Mouse (Mus musculus) left cerebral cortex, postnatal 14 days (tissue): ENCODE measurements around the gene Phf21a. TPM values are rescaled to one million over a fixed set of nuclear protein-coding genes. Genes with fewer than 3 reads are reported as not detected.
A peak's percentile ranks its signal among the peaks of the same experiment; 100 is the strongest.

Source experiments
- DNase-seq, 2 experiments: peaks; one replicate each; pipeline ENCODE4 v3.0.0; 2021 to 2022; ENCODE audit warnings: low spot score in 2 of 2, mixed read lengths in 1 of 2
- intact Hi-C: fragments of 180-260 bp; cut with DNase I; formaldehyde crosslinking; loops from one replicate; pipeline ENCODE4 v1.15.1; 2025
- long read RNA-seq, 2 experiments: library from polyadenylated mRNA; stranded (forward); transcript quantifications; one replicate each; pipeline ENCODE4 v2.0.0; 2021
- total RNA-seq, 2 experiments: library from RNA; stranded (reverse); gene quantifications; 2 replicates each; pipeline ENCODE4 v1.2.3; 2021

Phf21a gene
- total RNA-seq, result 10 to 100 TPM; 64.5 to 73.9 TPM
- long read RNA-seq, experiment 1, partial matches to known transcripts, result 5 of 21 reads
- long read RNA-seq, experiment 1, other reads (novel, unspliced or antisense), result 15 of 21 reads
- long read RNA-seq, experiment 2, partial matches to known transcripts, result 1 of 16 reads
- long read RNA-seq, experiment 2, other reads (novel, unspliced or antisense), result 14 of 16 reads

DNA sequence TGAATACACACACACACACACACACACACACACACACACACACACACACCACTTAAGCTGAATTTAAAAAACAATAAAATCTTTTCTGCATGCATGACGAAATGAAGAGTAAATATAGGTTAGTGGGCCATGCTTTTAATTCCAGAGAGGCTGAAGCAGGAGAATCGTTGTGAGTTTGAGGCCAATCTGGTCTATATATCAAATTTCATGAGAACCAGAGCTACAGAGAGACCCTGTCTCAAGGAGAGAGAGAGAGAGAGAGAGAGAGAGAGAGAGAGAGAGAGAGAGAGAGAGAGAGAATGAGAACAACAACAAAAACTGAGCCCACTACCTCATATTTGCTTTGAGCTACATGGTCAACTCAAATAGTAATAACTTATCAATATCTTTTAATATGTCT lies at the start of gene Phf21a:
Phf21a (plus strand) TSS at position 301 of the 400 bp plus-strand sequence.
- DNase-seq, result no peak
- intact Hi-C loops, result no loop called here

DNA sequence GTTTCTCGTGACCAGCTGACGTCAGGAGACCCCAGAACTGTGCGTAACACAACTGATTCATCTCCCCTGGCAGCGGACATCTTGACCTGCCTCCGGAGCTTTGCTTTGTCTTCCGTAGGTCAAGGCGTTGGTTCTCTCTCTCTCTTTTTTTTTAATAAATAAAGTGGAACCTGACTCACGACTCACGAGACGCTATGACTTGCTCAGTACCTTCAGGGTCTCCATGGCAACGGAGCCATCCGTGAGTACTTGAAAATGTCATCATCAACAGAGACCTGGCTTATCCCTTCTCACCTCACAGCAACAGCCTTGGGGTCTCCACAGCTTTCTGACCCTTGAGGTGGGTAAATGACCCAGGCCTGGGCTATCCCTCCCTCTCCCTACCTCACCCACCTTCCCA lies 49.6 kb upstream of the Phf21a start:
- intact Hi-C loops, result no loop called here
- no peak for DNase-seq

DNA sequence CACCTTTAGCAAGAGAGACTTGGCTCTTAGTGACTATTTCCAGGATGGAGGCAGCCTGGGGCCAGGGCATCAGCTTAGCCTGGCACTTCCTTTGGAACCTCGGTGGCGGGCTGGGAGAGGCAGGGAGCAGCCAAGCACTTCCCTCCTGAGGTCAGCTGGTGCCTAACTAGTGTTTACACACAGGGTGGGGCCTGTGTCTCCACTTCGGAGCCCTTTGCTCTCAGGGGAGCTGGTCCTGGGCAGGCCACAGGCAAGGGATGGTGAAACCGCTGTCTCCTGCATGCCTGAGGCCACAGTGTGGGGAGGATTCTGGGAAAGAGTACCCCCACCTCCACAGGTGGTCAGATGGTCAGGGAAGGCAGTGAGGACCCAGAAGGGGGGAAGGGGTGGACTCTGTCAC lies 45.3 kb upstream of the Phf21a start:
- intact Hi-C loops, result no loop called here
- no peak for DNase-seq

DNA sequence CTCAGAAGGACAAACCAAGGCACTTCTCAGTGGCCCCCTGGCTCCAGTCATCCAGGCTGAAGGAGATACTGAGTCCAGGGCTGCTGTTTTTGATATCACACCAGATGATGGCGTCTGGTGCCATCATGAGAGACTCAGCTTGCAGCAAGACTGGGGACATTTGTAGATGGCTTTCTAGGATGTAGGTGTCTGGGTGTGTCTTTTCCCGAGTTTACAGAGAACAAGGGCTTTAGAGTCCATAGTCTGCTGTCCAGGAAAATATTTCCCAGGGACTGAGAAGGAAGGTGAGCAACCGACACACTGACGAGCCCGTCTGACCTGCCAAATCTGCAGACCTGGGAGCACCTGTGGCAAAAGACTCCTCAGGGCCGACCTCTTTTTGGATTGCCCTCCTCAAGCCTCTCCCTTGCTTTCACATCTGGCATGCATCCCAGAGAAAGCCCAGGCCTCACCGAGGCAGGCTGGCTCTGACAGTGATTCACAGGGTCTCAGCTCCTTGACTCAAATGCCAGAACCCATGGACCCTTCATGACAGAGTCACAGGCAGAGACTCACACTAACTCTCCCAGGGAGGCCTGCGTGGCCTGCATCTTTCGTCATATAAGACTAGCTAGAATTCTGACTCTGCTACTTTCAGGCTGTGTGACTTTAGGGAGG lies 44.8 kb upstream of the Phf21a start:
- DNase-seq, result no peak
- intact Hi-C loops, result no loop called here

DNA sequence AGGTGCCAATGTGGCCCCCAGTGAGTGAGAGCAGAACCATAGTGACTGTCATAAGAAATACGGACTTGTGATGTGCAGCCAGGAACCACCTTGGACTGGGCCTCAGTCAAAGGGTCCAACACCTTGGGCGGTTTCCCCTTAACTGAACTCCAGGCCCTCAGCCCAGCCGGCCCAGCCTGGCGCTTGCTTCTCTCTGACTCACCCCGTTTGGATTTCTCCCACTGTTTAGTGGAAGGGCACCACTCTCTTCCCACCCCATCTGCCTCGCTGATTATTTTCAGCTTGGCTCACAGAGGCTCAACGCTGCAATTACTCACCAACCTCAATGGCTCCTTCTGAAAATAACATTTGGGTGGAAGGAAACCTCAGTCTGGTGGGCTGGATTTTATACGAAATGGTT lies 40.7 kb upstream of the Phf21a start:
- intact Hi-C loops, result no loop called here

DNA sequence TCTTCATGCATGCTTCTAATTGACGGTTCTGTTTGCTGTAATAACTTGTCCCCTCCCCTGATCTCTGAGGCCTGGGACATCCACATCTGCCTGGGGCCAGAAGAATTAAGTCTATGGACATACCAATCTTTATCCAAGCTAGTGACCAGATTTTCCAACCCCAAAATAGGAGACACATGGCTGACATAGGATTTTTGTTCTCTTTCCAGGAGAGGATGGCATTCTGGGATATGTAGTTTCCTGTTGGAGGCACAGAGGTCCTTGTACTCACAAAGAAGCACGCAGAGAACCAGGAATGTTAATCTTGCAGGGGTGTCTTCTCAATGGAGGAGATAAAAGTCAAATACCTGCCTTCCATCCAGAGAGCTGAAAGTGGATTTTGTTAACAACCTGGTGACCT lies 40.2 kb upstream of the Phf21a start:
- peak in 1 of 2 experiments; percentile 64 for DNase-seq

More for the DNA sequence above, 40.7 kb upstream of the Phf21a start:
- peak; percentile 53 to 60 for DNase-seq

DNA sequence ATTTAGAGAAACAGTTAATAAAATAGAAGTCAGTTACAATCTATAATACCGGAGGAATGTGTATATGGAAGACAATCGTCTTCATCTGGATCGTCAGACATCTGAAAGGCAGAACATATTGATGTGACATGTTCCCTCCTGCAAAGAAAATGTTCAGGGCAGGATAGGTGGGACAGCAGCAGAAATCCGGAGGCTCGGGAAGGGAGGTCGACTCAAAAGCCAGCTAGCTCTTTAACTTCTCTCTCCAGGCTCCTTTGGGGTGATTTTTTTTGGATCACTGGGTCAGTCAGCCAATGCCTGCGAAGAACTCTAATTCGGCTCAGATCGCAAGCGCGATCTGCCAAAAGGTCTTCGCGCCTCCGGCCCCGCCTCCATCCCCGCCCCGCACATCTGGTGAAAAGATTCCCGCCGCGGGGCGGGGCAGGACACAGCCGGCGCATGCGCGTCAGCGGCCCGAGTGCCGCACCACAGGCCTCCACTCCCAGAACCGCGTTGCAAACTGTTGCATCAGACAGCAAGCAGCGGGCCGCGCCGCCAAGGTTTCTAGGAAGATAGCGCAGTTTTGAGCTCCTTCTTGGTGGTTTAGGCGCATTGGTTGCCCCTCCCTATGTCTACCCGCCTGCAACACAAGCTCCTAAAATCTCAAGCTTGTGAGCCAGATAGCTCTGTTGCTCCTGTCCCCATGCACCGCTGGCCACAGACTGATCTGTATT lies 37.7 kb upstream of the Phf21a start:
- peak; percentile 90 to 91 for DNase-seq
- intact Hi-C loops, result loop anchor here (5.0 kb wide), 1 partner anchor 128 kb away; the partner anchor contains the start of gene Chrm4

More for the DNA sequence above, 40.2 kb upstream of the Phf21a start:
- intact Hi-C loops, result no loop called here

DNA sequence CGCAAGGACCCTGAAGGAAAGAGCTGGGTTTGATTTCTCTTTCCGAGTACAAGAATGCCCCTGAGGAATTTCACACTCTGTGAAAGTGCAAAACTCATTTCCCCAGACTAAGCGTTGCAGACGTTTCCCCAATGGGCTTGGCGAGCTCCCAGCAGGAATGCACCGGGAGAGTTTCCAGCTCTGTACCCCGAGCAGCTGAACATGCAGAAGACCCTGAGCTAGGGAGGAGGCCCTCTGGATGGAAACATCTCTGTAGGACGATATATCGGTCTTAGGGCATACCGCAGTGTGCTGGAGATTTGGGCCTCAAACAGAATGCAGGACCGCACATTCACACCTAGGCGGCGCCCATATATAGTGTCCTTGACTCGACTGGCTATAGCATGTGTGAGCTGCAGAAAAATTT lies 37.1 kb upstream of the Phf21a start:
- intact Hi-C loops, result loop anchor here (5.0 kb wide), 1 partner anchor 129 kb away; the partner anchor contains the start of gene Chrm4

DNA sequence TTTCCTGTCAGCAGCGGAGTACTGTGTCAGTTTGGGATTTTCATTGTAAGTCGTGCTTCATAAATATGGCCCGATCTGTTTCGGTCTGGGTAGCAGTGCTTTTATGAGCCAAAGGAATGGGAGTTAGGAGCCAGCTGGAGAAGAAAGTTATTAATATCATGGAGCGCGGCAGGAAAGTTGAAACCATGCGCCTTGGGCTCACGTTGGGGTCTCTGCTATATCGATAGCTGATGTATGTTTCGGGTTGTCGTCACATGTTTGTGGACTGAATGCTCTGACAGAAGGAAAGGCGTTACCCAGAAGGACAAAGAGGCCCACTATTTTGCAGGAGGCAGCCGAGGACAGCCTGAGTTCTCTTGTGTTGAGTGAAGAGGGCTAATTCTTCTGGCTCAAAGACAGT lies 36.2 kb upstream of the Phf21a start:
- DNase-seq, result peak; percentile 27 to 44
- intact Hi-C loops, result loop anchor here (5.0 kb wide), 1 partner anchor 129 kb away; the partner anchor contains the start of gene Chrm4

More for the DNA sequence above, 37.1 kb upstream of the Phf21a start:
- peak; percentile 64 to 65 for DNase-seq

DNA sequence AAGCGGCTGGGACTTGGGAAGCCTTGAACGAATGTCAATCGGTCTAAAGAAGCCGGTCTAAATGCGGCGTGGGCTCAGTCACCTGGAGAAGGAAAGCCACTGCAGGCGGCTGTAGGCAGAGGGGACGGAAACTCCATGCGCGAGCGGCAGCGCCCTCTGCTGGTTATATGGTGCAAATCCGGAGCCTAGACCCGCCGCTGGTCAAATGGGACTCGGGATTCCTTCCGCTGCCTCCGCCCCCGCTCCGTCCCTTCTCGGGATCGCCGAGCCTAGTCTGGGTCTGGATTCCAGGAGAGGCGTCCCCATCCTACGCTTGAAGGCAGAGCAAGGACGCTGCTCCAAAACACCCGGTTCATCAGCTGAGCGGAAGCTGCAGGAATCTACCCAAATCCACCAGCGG lies 34.4 kb upstream of the Phf21a start:
- DNase-seq, result peak; percentile 96 to 97

DNA sequence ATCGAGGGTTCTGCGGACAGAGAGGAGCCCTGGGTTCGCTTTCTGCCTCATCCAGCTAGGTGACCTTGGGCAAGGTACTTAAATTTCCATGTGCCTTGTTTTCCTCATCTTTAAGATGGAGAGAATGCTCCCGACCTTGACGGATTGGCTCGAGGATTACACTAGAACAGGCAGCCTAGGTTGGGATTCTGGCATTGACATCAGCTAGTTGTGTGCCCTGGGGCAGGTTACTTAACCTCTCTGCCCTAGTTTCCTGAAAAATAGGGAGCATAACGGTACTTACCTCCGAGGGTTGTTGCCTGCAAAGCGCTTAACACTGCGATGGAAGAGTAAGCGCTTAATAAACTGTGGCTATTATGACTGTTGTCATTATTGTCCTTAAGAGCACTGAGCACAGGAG lies 34.0 kb upstream of the Phf21a start:
- DNase-seq, result peak in 1 of 2 experiments; percentile 49
- intact Hi-C loops, result loop anchor here (1.0 to 5.0 kb wide), 4 partner anchors 52 to 132 kb away; partner anchors contain the start of gene Chrm4

More for the DNA sequence above, 34.4 kb upstream of the Phf21a start:
- intact Hi-C loops, result loop anchor here (1.0 to 5.0 kb wide), 4 partner anchors 52 to 131 kb away; partner anchors contain the start of gene Chrm4

DNA sequence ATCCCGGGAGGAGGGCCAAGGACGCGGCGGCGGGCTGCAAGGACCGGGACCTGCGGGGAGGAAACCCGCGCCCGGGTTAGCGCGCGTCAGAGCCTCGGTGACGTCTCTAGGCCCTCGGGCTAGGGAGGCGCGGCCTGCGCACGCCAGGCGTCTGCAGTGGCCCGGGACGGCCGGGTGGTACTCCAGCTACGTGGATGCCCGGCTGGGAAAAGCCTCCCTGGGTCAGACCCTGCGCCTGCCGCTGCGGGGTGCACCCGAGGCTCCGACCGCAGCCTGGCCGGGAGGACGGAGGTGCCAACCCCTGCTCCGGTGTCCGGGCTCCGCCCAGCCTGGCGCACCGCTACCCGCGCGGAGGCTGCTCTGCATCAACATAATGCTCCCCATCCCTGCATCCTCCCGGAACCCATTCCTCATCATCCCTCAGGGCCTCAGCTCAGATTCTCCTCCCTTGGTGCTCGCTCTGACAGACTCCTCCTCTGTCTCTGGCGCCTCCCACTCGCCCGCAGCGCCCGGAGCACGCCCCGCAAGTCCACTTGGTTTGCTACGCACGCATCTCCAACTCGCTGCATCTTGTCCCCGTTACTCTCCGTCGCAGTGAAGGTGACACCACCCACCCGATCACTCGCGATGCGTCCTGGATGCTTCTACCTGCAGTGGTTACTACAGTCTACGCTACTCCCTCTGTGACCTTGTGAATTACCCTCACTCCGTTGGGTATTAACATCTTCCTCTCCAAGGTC lies 33.3 kb upstream of the Phf21a start:
- intact Hi-C loops, result loop anchor here (2.0 to 5.0 kb wide), 3 partner anchors 53 to 132 kb away; partner anchors contain the start of gene Chrm4
- peak; percentile 77 to 79 for DNase-seq

DNA sequence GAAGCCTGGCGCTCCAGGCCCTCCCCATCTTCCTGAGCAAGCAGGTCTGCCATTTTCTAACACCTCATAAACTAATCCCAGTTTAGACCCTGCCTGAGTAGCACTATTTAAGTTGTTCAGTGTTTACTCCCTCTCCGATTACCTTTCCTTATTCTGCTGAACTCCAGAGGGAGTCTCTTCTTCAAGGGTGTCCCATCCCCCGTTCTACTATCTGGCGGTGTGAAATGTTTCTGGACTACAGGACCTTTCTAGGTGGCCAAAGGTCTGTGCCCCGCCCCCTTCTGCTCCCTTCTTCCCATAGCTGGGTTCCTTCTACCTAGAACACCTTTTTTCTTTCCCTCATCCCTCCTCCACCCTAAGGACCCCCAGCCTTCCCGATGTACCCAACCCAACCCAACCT lies 32.6 kb upstream of the Phf21a start:
- no peak for DNase-seq
- intact Hi-C loops, result no loop called here

DNA sequence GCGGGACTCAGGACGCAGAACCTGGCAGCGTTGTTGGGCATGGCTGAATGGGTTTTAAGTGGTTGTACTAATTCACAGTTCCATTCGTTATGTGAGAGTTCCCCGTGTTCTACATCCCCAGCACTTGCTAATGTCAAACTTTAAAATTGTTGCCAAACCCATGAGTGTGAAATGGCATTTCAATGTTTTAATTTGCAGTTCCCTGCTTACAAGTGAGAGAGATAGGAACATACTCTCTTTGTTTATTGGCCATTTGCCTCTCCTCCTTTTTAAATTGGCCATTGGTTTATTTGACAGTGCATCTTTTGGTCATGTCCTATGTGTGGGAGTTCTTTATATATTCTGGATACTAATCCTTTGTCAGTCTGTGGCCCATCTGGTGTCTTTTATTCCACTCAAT lies 31.6 kb upstream of the Phf21a start:
- DNase-seq, result peak in 1 of 2 experiments; percentile 58

DNA sequence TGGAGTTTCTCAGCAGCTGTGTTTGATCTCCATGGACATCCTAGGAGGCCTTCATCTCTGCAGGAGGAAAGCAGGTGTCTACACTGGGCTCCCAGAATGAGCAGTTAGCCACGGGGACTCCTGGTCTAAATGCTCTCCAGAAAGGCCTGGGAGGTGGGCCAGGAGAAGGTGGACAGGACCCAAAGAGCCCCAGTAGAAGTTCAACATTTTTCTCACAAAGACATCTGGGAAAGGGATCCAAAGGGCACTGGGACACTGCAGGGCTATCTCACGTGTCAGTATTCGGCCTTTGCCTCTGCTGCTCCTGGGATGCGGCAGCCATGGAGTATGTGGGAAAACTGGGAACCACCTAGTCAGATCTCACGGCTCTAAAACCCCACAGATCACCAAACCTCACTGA lies 29.8 kb upstream of the Phf21a start:
- intact Hi-C loops, result no loop called here
- no peak for DNase-seq

More for the DNA sequence above, 31.6 kb upstream of the Phf21a start:
- intact Hi-C loops, result no loop called here

DNA sequence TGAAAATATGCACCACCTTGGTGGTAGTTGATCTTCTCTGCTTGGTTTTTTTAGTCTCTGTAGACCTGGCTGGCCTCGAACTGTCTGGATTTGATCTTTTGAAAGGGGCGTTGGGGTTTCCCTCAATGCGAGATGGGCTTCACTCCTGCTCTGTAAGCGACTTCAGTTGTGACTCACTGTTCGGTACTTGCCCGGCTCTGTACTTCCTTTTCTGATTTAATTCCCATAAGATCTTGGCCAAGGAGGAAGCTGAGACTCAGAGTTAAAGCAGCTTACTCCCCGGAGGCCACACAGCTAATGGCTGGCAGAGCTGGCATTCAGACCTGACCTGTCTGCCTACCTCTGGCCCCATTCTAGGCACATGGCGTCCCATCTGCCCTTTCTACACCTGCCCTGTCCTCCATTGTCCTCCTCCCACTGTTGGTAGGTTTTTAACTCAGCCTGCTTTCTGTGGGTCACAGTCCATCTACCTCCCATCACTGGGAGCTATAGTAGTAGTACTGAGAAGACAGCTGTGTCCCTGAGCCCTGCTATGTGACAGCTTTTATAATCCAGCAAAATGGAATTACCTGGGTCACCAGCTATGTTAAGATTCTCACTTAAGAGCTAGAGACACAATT lies 27.5 kb upstream of the Phf21a start:
- intact Hi-C loops, result no loop called here
- DNase-seq, result no peak

DNA sequence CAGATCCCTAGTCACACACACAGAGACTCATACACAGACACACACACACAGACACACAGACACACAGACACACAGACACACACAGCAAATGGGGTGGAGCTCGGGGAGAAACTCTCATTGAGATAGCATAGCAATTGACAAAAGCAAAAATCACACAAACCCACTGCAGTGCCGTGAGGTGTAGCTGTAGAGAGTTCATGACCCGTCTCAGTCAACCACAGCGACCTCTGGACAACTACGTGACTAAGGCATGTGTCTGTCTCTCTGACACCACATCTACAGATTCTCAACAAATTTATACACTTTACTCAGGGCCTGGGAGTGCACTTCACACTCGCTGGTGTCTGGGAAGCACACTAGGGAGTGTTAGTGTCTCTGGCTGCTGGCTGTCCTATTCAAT lies 27.0 kb upstream of the Phf21a start:
- no peak for DNase-seq
- intact Hi-C loops, result no loop called here

DNA sequence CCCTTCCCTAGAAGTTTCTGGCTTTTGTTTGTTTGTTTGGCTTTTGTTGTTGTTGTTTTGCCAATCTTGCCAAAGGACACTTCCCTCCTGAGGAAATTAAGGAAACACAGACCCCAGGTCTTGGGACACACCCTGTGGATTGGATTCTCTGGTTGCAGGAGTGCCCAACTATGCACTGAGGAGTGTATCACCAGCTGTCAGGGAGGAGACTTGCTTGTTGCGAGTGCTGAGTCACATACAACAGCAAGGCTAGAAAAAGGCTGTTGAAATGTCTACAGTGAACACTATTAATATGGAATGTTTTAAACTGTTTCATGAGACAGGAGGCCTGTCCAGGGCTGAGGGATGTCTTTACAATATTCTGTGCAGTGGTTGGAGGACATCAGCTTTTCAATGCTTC lies 26.0 kb upstream of the Phf21a start:
- intact Hi-C loops, result no loop called here
- no peak for DNase-seq

DNA sequence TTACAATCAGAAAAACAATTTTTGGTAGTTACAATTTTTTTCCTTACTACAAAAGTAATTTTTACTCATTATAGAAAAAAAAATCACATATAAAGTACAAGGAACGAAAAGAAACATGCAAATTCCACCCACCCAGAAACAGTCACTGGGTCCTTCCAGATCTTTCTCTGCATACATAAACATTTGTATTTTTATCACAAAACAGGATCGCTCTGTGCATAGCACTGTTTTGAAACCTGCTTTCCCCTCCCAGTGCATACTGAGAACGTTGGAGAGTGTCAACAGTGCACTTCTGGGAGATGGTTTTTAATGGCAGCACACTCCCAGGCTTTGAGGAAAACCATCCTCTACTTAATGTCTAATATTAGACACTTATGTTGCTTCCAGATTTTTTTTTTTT lies 25.3 kb upstream of the Phf21a start:
- intact Hi-C loops, result no loop called here

More for the DNA sequence above, 25.3 kb upstream of the Phf21a start:
- peak in 1 of 2 experiments; percentile 60 for DNase-seq
